Mouse (Mus musculus): ENCODE measurements around the gene Mb21d2. TPM values are rescaled to one million over a fixed set of nuclear protein-coding genes. Genes with fewer than 3 reads are reported as not detected.

Mb21d2 gene
- polyA plus RNA-seq, 1 experiment from 2014 or later = 1.2 TPM

- no peak for DNase-seq (ENCODE audit: low spot score)
These were observed 26.6 kb downstream of the Mb21d2 start for GRCm38 (mm10) chr16:28902620-28903565.

- no peak for DNase-seq (ENCODE audit: low spot score)
These were observed 30.3 kb downstream of the Mb21d2 start for GRCm38 (mm10) chr16:28899161-28899540.

- no peak for DNase-seq (ENCODE audit: low spot score)
These were observed 30.8 kb downstream of the Mb21d2 start for GRCm38 (mm10) chr16:28898509-28899160.

GRCm38 (mm10) chr16:28896571-28896970, 32.9 kb downstream of the Mb21d2 start:
- no peak for DNase-seq (ENCODE audit: low spot score)

GRCm38 (mm10) chr16:28894872-28895271, 34.6 kb downstream of the Mb21d2 start:
- no peak for DNase-seq (ENCODE audit: low spot score)

- DNase-seq (ENCODE audit: low spot score) = no peak
These were observed 36.2 kb downstream of the Mb21d2 start for GRCm38 (mm10) chr16:28893266-28893665.

GRCm38 (mm10) chr16:28886201-28886745, 43.2 kb downstream of the Mb21d2 start:
- DNase-seq (ENCODE audit: low spot score) = no peak

GRCm38 (mm10) chr16:28885474-28885873, 44.0 kb downstream of the Mb21d2 start:
- DNase-seq (ENCODE audit: low spot score) = no peak

- DNase-seq (ENCODE audit: low spot score) = no peak
These were observed 44.8 kb downstream of the Mb21d2 start for GRCm38 (mm10) chr16:28884661-28885060.

- no peak for DNase-seq (ENCODE audit: low spot score)
These were observed 45.8 kb downstream of the Mb21d2 start for GRCm38 (mm10) chr16:28883649-28884048.

- DNase-seq (ENCODE audit: low spot score) = no peak
These were observed 46.6 kb downstream of the Mb21d2 start for GRCm38 (mm10) chr16:28882687-28883428.

GRCm38 (mm10) chr16:28881787-28882186, 47.7 kb downstream of the Mb21d2 start:
- DNase-seq (ENCODE audit: low spot score) = no peak

- DNase-seq (ENCODE audit: low spot score) = no peak
These were observed 48.7 kb downstream of the Mb21d2 start for GRCm38 (mm10) chr16:28880756-28881155.

GRCm38 (mm10) chr16:28880307-28880681, 49.2 kb downstream of the Mb21d2 start:
- no peak for DNase-seq (ENCODE audit: low spot score)

GRCm38 (mm10) chr16:28879636-28880306, 49.7 kb downstream of the Mb21d2 start:
- DNase-seq (ENCODE audit: low spot score) = no peak

- DNase-seq (ENCODE audit: low spot score) = no peak
These were observed 52.3 kb downstream of the Mb21d2 start for GRCm38 (mm10) chr16:28877162-28877662.

GRCm38 (mm10) chr16:28873404-28873895, 56.0 kb downstream of the Mb21d2 start:
- DNase-seq (ENCODE audit: low spot score) = no peak

- no peak for DNase-seq (ENCODE audit: low spot score)
These were observed 58.6 kb downstream of the Mb21d2 start for GRCm38 (mm10) chr16:28870860-28871259.

- DNase-seq (ENCODE audit: low spot score) = no peak
These were observed 59.0 kb downstream of the Mb21d2 start for GRCm38 (mm10) chr16:28870456-28870855.

GRCm38 (mm10) chr16:28868864-28869263, 60.6 kb downstream of the Mb21d2 start:
- no peak for DNase-seq (ENCODE audit: low spot score)
